ENCODE assay signal across 8 mouse cellular contexts in genomic region chr17:74994582-74994893, GRCm38 (mm10). TPM values are rescaled to one million over a fixed set of nuclear protein-coding genes. Genes with fewer than 3 reads are reported as not detected.
DNase-seq lines count a peak whose midpoint lies in the region; ATAC-seq and TF ChIP-seq lines count a peak whose summit lies in the region.

No protein-coding gene starts in this region.

- peak overlapping the region; percentile 16; the same call in 1 of the 2 replicates for H3K4me3 ChIP-seq in kidney, postnatal 0 days (replicated peaks; ENCODE audit: low read depth, low read length)
- H3K4me3 ChIP-seq in heart, adult 2 months, result peak overlapping the region; percentile 38; the same call in 1 of the 2 replicates
- H3K4me3 ChIP-seq in limb, embryonic 11.5 days (ENCODE audit: low read depth, low read length), result peak overlapping the region; percentile 11; the same call in 1 of the 2 replicates
- H3K4me3 ChIP-seq in neural tube, embryonic 14.5 days (ENCODE audit: low read depth, low read length), result 0 out of 2 replicates have a peak overlapping the region, but pooled peaks have one; percentile 13
- no peak overlapping the region for H3K4me3 ChIP-seq in cerebellum, adult 2 months (replicated peaks; ENCODE audit: insufficient read depth, low read depth, low read length)

- DNase-seq in kidney, postnatal 0 days (ENCODE audit: low spot score), result no peak
- no peak for DNase-seq in kidney, adult 18-20 months
- peak in 1 of 2 experiments; percentile 10 for DNase-seq in heart, adult 2 months
- peak; percentile 58 for DNase-seq in limb, embryonic 11.5 days (ENCODE audit: low spot score)
- no peak for DNase-seq in spleen, postnatal 14 days (ENCODE audit: low spot score in 2 of 2)
- no peak for DNase-seq in cerebellum, adult 2 months
- DNase-seq in cerebellum, adult 18-20 months, result no peak

- H3K79me2 ChIP-seq in heart, adult 2 months (replicated peaks; ENCODE audit: control insufficient read depth, insufficient read depth, low read length), result no peaks in the 10 kb centered on the region

- no peak for TF ChIP-seq EP300 in heart, adult 2 months (IDR thresholded peaks at IDR 0.05; ENCODE audit: insufficient read depth, low read depth, low read length)

- H3K9ac ChIP-seq in kidney, postnatal 0 days (ENCODE audit: low read depth, low read length), result peak overlapping the region; percentile 6; the same call in 1 of the 2 replicates
- no peak overlapping the region for H3K9ac ChIP-seq in heart, adult 2 months (ENCODE audit: low read depth, low read length)
- peak overlapping the region; percentile 63 for H3K9ac ChIP-seq in limb, embryonic 11.5 days (ENCODE audit: low read length)
- no peak overlapping the region for H3K9ac ChIP-seq in neural tube, embryonic 14.5 days (replicated peaks; ENCODE audit: low read depth, low read length)

- H3K4me2 ChIP-seq in kidney, postnatal 0 days (ENCODE audit: low read length), result peak overlapping the region; percentile 53
- peak overlapping the region; percentile 41 for H3K4me2 ChIP-seq in limb, embryonic 11.5 days (ENCODE audit: low read depth, severe bottlenecking)
- H3K4me2 ChIP-seq in neural tube, embryonic 14.5 days (ENCODE audit: low read depth, low read length), result peak overlapping the region; percentile 59

- TF ChIP-seq POLR2A in heart, adult 2 months (IDR thresholded peaks at IDR 0.05; ENCODE audit: insufficient read depth, low read depth, low read length), result no peak
- TF ChIP-seq POLR2A in cerebellum, adult 2 months (IDR thresholded peaks at IDR 0.05; ENCODE audit: borderline replicate concordance, insufficient read depth, low read length), result no peak

- 0 out of 2 replicates have a peak, but pooled peaks cover 5% of the 10 kb centered on the region for H3K9me3 ChIP-seq in kidney, postnatal 0 days (replicated peaks; ENCODE audit: low read length)
- H3K9me3 ChIP-seq in limb, embryonic 11.5 days (ENCODE audit: control insufficient read depth, low read length), result no peaks in the 10 kb centered on the region
- H3K9me3 ChIP-seq in neural tube, embryonic 14.5 days (ENCODE audit: control insufficient read depth, low read length), result no peaks in the 10 kb centered on the region

- no peak for TF ChIP-seq CTCF in kidney, postnatal 0 days (IDR thresholded peaks at IDR 0.05; ENCODE audit: low read depth)
- TF ChIP-seq CTCF in heart, adult 2 months (IDR thresholded peaks at IDR 0.05), result no peak
- TF ChIP-seq CTCF in cerebellum, adult 2 months (IDR thresholded peaks at IDR 0.05; ENCODE audit: borderline replicate concordance, insufficient read depth, low read depth, low read length), result no peak

- peak overlapping the region; percentile 43 for H3K27ac ChIP-seq in kidney, postnatal 0 days
- peak overlapping the region; percentile 40 for H3K27ac ChIP-seq in heart, adult 2 months
- H3K27ac ChIP-seq in limb, embryonic 11.5 days (replicated peaks; ENCODE audit: low read depth, low read length), result peak overlapping the region; percentile 97
- H3K27ac ChIP-seq in neural tube, embryonic 14.5 days (ENCODE audit: low read depth, low read length), result no peak overlapping the region
- no peak overlapping the region for H3K27ac ChIP-seq in cerebellum, adult 2 months (ENCODE audit: insufficient read depth, low read length)

- under 1% methylated on average over 4 of the region's 4 CpGs for WGBS in kidney, postnatal 0 days
- 12% methylated on average over 4 of the region's 4 CpGs for WGBS in heart, adult 2 months
- under 1% methylated on average over 4 of the region's 4 CpGs for WGBS in limb, embryonic 11.5 days
- WGBS in neural tube, embryonic 14.5 days, result 3% methylated on average over 4 of the region's 4 CpGs
- WGBS in cerebellum, adult 2 months, result 18% methylated on average over 4 of the region's 4 CpGs

- intact Hi-C loops in heart, adult 2 months (cut with DNase I), result no loop called here

- ATAC-seq in kidney, postnatal 0 days (replicated peaks; ENCODE audit: low FRiP score, low read depth), result no peak
- ATAC-seq in limb, embryonic 11.5 days (ENCODE audit: insufficient number of reproducible peaks, low FRiP score, low TSS enrichment, low read depth), result no peak; the same call in 1 of the 2 replicates
- no peak for ATAC-seq in neural tube, embryonic 14.5 days (ENCODE audit: low read depth)

- no peaks in the 10 kb centered on the region for H3K27me3 ChIP-seq in kidney, postnatal 0 days (ENCODE audit: insufficient read depth, low read length)
- no peaks in the 10 kb centered on the region for H3K27me3 ChIP-seq in heart, adult 2 months (ENCODE audit: control insufficient read depth, insufficient read depth, low read length)
- no peaks in the 10 kb centered on the region for H3K27me3 ChIP-seq in limb, embryonic 11.5 days (ENCODE audit: control insufficient read depth, insufficient read depth, low read length)
- no peaks in the 10 kb centered on the region for H3K27me3 ChIP-seq in neural tube, embryonic 14.5 days (ENCODE audit: control insufficient read depth, insufficient read depth, low read length)
- no peaks in the 10 kb centered on the region; the same call in 1 of the 2 replicates for H3K27me3 ChIP-seq in cerebellum, adult 2 months (ENCODE audit: control insufficient read depth, insufficient read depth, low read length)

- H3K4me1 ChIP-seq in kidney, postnatal 0 days (replicated peaks; ENCODE audit: insufficient read depth, low read length), result 0 out of 2 replicates have a peak, but pooled peaks cover 3% of the 10 kb centered on the region
- peaks cover 2% of the 10 kb centered on the region; the same call in 1 of the 2 replicates for H3K4me1 ChIP-seq in heart, adult 2 months (ENCODE audit: control insufficient read depth, insufficient read depth, low read length)
- peaks cover 12% of the 10 kb centered on the region for H3K4me1 ChIP-seq in limb, embryonic 11.5 days (ENCODE audit: control insufficient read depth, insufficient read depth, low read length)
- H3K4me1 ChIP-seq in neural tube, embryonic 14.5 days (ENCODE audit: control insufficient read depth, insufficient read depth, low read length), result peaks cover 5% of the 10 kb centered on the region; the same call in 1 of the 2 replicates
- H3K4me1 ChIP-seq in cerebellum, adult 2 months (ENCODE audit: control insufficient read depth, insufficient read depth, low read length), result no peaks in the 10 kb centered on the region; the same call in 1 of the 2 replicates

- H3K36me3 ChIP-seq in kidney, postnatal 0 days (ENCODE audit: insufficient read depth, low read length), result no peaks in the 10 kb centered on the region
- no peaks in the 10 kb centered on the region for H3K36me3 ChIP-seq in heart, adult 2 months (ENCODE audit: control insufficient read depth, insufficient read depth, low read length)
- no peaks in the 10 kb centered on the region for H3K36me3 ChIP-seq in limb, embryonic 11.5 days (ENCODE audit: control insufficient read depth, insufficient read depth, low read length)
- no peaks in the 10 kb centered on the region for H3K36me3 ChIP-seq in neural tube, embryonic 14.5 days (ENCODE audit: control insufficient read depth, insufficient read depth, low read length)

RNA-seq across cellular contexts. Expression of gene Ltbp1, which starts 10.8 kb away (rescaled TPM):
- polyA plus RNA-seq in kidney, postnatal 0 days (2015; fragmentation: Nextera tagmentation; extraction: Ambion mirVana), result 29.7 and 30.2 TPM in 2 replicates
- total RNA-seq in heart, adult 2 months (2021), result 10 to 100 TPM; 39.9 to 40.4 TPM
- polyA plus RNA-seq in heart, adult 2 months (2012; rRNA removed), result 17.2 and 27.9 TPM in 2 replicates
- 29.8 and 34.6 TPM in 2 replicates for polyA plus RNA-seq in limb, embryonic 11.5 days (2014; fragmentation: Nextera tagmentation; extraction: Ambion mirVana)
- 2.5 and 2.7 TPM in 2 replicates for polyA plus RNA-seq in neural tube, embryonic 14.5 days (2014; fragmentation: Nextera tagmentation; extraction: Ambion mirVana)
- polyA plus RNA-seq in cerebellum, adult 2 months (2012; rRNA removed), result 1.8 and 1.9 TPM in 2 replicates

Comparison
In these comparisons a context has a peak if more than half of its experiments do, and no peak if none do; other contexts are left out.
1. H3K27ac ChIP-seq: peak in kidney, postnatal 0 days (single experiment), heart, adult 2 months (single experiment) and limb, embryonic 11.5 days (single experiment); none in neural tube, embryonic 14.5 days (single experiment) and cerebellum, adult 2 months (single experiment).
2. H3K9ac ChIP-seq: peak in kidney, postnatal 0 days (single experiment) and limb, embryonic 11.5 days (single experiment); none in heart, adult 2 months (single experiment) and neural tube, embryonic 14.5 days (single experiment).
3. Peak in every context shown above with its lines, with median percentiles within 50 percentile points of each other: H3K4me2 ChIP-seq.